Mouse (Mus musculus) bone marrow macrophage, adult 2 months (primary cell): ENCODE data around the gene Ogfod1.

Source experiments
- CTCF ChIP-seq: IDR thresholded peaks from 2 replicates; pipeline ENCODE4 v1.5.1; 2012; ENCODE audit warnings: low read depth, mild to moderate bottlenecking, low read length, moderate library complexity
- POLR2A ChIP-seq: IDR thresholded peaks from 2 replicates; pipeline ENCODE4 v1.6.1; 2012; ENCODE audit warnings: mild to moderate bottlenecking, low read depth, low read length, borderline replicate concordance

DNA sequence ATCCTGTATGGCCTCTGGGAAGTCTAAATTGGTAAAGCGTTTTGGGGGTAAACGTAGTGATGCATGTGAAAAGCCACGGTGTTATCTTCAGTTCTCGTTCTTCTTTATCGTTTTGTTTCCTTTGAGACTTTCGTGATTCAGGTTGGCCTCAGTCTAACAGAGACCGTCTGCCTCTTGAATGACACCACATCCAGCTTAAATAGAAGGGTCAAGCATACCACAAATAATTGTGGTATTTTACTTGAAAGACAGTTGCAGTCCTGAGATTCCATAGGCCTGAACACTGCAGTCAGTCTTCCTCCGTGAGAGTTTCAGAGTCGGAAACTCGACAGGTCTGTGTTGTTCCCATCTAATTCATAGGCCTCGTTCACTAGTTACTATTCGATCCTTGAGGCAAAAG lies 15.7 kb downstream of the Ogfod1 start:
- TF ChIP-seq POLR2A = no peak
- TF ChIP-seq CTCF = no peak
